Mouse (Mus musculus): Measurements from ENCODE around the gene Adamtsl5. TPM values are rescaled to one million over a fixed set of nuclear protein-coding genes. Genes with fewer than 3 reads are reported as not detected.

The Adamtsl5 gene
- polyA plus RNA-seq, 1 experiment from 2014 or later, result 12.7 TPM

- Histone ChIP-seq H3K9ac (no peak overlapping the region), H3K4me2 (no peak overlapping the region), H3K9me3 (replicated peaks) (no peaks in the 10 kb centered on the region), H3K27me3 (peaks cover 76% of the 10 kb centered on the region), H3K27ac (no peak overlapping the region), H3K4me1 (replicated peaks) (peaks cover 33% of the 10 kb centered on the region), H3K4me3 (peak overlapping the region; percentile 21), H3K36me3 (peaks cover 4% of the 10 kb centered on the region; the same call in 1 of the 2 replicates)
- 13% methylated on average over 15 of the region's 15 CpGs for WGBS
- no peak for ATAC-seq (replicated peaks; ENCODE audit: insufficient number of reproducible peaks, insufficient read depth, low FRiP score, low read depth)
Observed at GRCm38 (mm10) chr10:80299301-80299700, 48.9 kb downstream of the Adamtsl5 start.

DNA sequence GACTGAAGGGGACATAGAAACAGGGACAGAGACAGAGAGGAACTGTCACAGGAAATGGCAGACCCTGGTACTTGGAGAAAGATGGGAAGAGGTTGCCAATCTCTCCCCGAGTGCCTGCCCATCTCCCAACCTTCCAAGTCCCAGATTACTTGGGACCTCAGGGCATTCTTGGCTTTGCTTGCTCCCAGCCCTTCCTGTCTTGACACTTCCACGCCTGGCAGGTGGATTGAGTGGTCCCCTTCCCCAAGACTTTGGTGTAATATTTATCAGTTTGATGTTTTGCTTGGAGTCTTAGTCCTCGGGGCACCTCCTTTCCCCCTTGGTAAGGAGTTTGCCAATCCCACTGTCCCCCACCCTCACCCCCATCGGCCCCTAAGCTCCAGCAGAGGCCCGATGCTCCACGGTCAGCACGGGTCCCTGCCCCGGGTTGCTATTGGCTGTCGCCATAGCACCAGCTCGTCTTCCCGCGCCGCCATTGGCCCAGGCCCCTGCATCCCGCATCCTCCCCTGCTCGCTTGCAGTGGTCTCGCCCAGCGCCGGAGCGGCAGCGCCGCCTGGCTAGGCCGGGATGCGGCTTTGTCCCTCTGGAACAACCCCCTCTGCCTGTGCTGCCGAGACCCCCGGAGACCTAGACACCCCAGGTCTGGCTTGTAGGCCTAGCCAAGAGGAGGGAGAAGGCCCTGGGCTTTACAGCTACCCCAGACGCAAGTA lies 49.5 kb downstream of the Adamtsl5 start:
- ATAC-seq (replicated peaks; ENCODE audit: insufficient number of reproducible peaks, insufficient read depth, low FRiP score, low read depth), result no peak
- Histone ChIP-seq H3K36me3 (peaks cover 10% of the 10 kb centered on the region; the same call in 1 of the 2 replicates), H3K27ac (no peak overlapping the region), H3K9ac (no peak overlapping the region), H3K4me3 (peak overlapping the region; percentile 21), H3K27me3 (peaks cover 70% of the 10 kb centered on the region), H3K9me3 (replicated peaks) (no peaks in the 10 kb centered on the region), H3K4me1 (replicated peaks) (peaks cover 37% of the 10 kb centered on the region), H3K4me2 (no peak overlapping the region)
- WGBS, result 8% methylated on average over 26 of the region's 26 CpGs

GRCm38 (mm10) chr10:80297526-80298133 lies 50.6 kb downstream of the Adamtsl5 start:
- no peak for ATAC-seq (replicated peaks; ENCODE audit: insufficient number of reproducible peaks, insufficient read depth, low FRiP score, low read depth)
- Histone ChIP-seq H3K4me2 (no peak overlapping the region), H3K27me3 (peaks cover 62% of the 10 kb centered on the region), H3K9ac (no peak overlapping the region), H3K4me1 (replicated peaks) (peaks cover 43% of the 10 kb centered on the region), H3K9me3 (replicated peaks) (no peaks in the 10 kb centered on the region), H3K36me3 (peaks cover 15% of the 10 kb centered on the region; the same call in 1 of the 2 replicates), H3K4me3 (no peak overlapping the region), H3K27ac (no peak overlapping the region)
- 56% methylated on average over 8 of the region's 8 CpGs for WGBS

GRCm38 (mm10) chr10:80296824-80297223 lies 51.4 kb downstream of the Adamtsl5 start:
- H3K36me3 ChIP-seq, result peaks cover 15% of the 10 kb centered on the region; the same call in 1 of the 2 replicates
- no peak overlapping the region for H3K27ac ChIP-seq
- H3K4me3 ChIP-seq, result 0 out of 2 replicates have a peak overlapping the region, but pooled peaks have one; percentile 52
- H3K9ac ChIP-seq, result no peak overlapping the region
- ATAC-seq (replicated peaks; ENCODE audit: insufficient number of reproducible peaks, insufficient read depth, low FRiP score, low read depth), result no peak
- peaks cover 54% of the 10 kb centered on the region for H3K27me3 ChIP-seq
- H3K9me3 ChIP-seq (replicated peaks), result no peaks in the 10 kb centered on the region
- WGBS, result 76% methylated on average over 5 of the region's 5 CpGs
- 0 out of 2 replicates have a peak overlapping the region, but pooled peaks have one; percentile 84 for H3K4me2 ChIP-seq
- peaks cover 38% of the 10 kb centered on the region for H3K4me1 ChIP-seq (replicated peaks)

- peak; percentile 27; the same call in 1 of the 2 replicates for ATAC-seq (replicated peaks; ENCODE audit: insufficient number of reproducible peaks, insufficient read depth, low FRiP score, low read depth)
- H3K27me3 ChIP-seq, result peaks cover 44% of the 10 kb centered on the region
- peak within 1 kb of the TSS; percentile 52 for H3K4me3 ChIP-seq
- peaks cover 15% of the 10 kb centered on the region; the same call in 1 of the 2 replicates for H3K36me3 ChIP-seq
- 3% methylated on average over 26 of the region's 26 CpGs for WGBS
- H3K27ac ChIP-seq, result peak within 1 kb of the TSS; percentile 17; the same call in 1 of the 2 replicates
- peaks cover 40% of the 10 kb centered on the region for H3K4me1 ChIP-seq (replicated peaks)
- no peaks in the 10 kb centered on the region for H3K9me3 ChIP-seq (replicated peaks)
- H3K9ac ChIP-seq, result peak within 1 kb of the TSS; percentile 57
- peak within 1 kb of the TSS; percentile 84 for H3K4me2 ChIP-seq
Observed at GRCm38 (mm10) chr10:80295618-80296425, 52.4 kb downstream of the Adamtsl5 start, which contains the start of gene Apc2. Gene Apc2 (plus strand): TSS chr10:80295977.

DNA sequence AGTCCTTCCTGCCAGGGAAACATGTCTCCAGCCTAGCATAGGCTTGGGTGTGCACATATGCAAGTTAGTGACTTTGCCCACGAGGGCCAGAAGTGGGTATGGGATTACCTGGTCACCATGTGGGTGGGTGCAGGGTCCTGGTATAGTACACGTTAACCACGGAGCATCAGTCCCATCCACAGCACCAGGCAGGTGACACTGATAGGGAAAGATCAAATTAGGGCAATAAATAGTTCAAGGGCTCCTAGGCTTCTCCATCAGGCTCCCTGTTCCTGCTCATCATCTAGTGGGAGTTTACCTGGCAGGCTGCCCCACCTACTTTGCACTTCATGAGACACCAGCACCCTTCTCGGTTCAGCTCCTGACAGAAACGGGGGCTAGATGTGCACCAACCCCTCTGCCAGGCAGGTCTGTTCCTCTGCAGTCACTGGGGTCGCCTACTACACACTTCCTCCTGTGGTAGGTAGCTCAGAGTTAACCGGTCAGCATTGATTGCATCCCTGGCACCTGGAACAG lies 53.4 kb downstream of the Adamtsl5 start:
- Histone ChIP-seq H3K4me2 (no peak overlapping the region), H3K4me3 (no peak overlapping the region), H3K9ac (no peak overlapping the region), H3K27ac (no peak overlapping the region), H3K9me3 (replicated peaks) (no peaks in the 10 kb centered on the region), H3K27me3 (peaks cover 34% of the 10 kb centered on the region), H3K36me3 (peaks cover 15% of the 10 kb centered on the region; the same call in 1 of the 2 replicates), H3K4me1 (replicated peaks) (peaks cover 40% of the 10 kb centered on the region)
- WGBS, result 47% methylated on average over 7 of the region's 7 CpGs
- no peak for ATAC-seq (replicated peaks; ENCODE audit: insufficient number of reproducible peaks, insufficient read depth, low FRiP score, low read depth)

DNA sequence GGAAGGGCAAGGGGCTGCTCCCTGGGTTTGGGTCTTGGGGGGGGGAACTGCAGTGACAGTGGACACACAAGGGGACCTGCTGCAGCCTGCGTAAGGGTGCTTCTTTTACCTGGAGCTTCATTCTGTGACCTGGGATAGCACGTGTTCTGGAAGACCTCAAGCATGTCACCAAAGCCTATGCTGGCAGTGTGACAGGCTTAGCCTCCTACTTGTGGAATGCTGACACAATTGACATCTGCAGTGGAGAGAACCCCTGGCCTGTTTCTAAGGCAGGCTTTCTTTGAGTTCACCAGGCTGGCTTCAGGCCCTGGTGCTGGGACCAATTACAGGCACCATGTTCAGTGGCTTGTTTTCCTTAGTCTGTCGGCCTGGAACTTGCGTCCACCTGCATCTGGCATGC lies 53.9 kb downstream of the Adamtsl5 start:
- Histone ChIP-seq H3K9ac (no peak overlapping the region), H3K27me3 (peaks cover 29% of the 10 kb centered on the region), H3K4me3 (no peak overlapping the region), H3K4me2 (no peak overlapping the region), H3K9me3 (replicated peaks) (no peaks in the 10 kb centered on the region), H3K27ac (no peak overlapping the region), H3K36me3 (peaks cover 15% of the 10 kb centered on the region; the same call in 1 of the 2 replicates), H3K4me1 (replicated peaks) (peaks cover 40% of the 10 kb centered on the region)
- no peak for ATAC-seq (replicated peaks; ENCODE audit: insufficient number of reproducible peaks, insufficient read depth, low FRiP score, low read depth)
- 64% methylated on average over 4 of the region's 4 CpGs for WGBS

- peak overlapping the region; percentile 78 for H3K4me2 ChIP-seq
- H3K9ac ChIP-seq, result peak overlapping the region; percentile 95
- H3K27ac ChIP-seq, result peak overlapping the region; percentile 83
- no peak for ATAC-seq (replicated peaks; ENCODE audit: insufficient number of reproducible peaks, insufficient read depth, low FRiP score, low read depth)
- H3K36me3 ChIP-seq, result peaks cover 21% of the 10 kb centered on the region; the same call in 1 of the 2 replicates
- H3K4me3 ChIP-seq, result peak overlapping the region; percentile 83
- H3K27me3 ChIP-seq, result peaks cover 19% of the 10 kb centered on the region
- H3K9me3 ChIP-seq (replicated peaks), result no peaks in the 10 kb centered on the region
- 24% methylated on average over 14 of the region's 14 CpGs for WGBS
- peaks cover 40% of the 10 kb centered on the region for H3K4me1 ChIP-seq (replicated peaks)
Observed at GRCm38 (mm10) chr10:80293325-80293724, 54.9 kb downstream of the Adamtsl5 start.

DNA sequence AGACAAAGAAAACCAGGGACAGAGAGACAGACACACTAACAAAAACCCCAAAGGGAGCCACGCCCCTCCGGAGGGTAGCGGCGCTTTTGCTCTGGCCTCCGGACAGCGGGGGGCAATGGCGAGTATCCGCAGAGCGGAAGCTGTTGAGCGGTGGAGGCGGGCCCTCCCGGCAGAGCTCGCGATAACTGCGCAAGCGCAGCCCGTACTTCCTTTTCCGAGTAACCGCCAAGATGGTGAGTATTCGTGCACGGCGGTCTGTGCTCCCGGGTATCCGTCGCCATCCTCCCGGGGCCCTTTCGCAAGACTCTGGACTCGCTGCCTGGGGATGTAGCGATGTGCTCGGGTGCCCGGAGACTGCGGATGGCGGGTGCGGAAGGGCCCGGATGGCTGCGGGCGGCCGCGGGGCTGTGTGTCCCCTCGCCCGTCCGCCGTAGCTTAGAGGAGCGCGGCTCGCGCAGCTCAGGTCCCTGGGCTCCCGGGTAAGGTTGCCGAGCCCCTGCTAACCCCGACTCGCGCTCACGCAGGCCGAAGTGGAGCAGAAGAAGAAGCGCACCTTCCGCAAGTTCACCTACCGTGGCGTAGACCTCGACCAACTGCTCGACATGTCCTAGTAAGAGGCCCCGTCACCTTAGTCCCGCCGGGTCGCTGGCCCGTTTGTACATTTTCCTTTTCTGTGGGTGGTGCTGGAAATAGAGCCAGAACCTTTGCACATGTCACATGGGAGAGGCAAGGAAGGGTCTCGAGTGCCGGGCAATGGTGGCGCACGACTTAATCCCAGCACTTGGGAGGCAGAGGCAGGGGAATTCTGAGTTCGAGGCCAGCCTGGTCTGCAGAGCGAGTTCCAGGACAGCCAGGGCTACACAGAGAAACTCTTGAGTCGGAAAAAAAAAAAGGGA lies 55.7 kb downstream of the Adamtsl5 start, which contains the start of gene Rps15:
Gene Rps15, plus strand, starts transcription at position 203 of the 896 bp plus-strand sequence.
- H3K4me2 ChIP-seq, result peak within 1 kb of the TSS; percentile 78
- H3K27me3 ChIP-seq, result peaks cover 11% of the 10 kb centered on the region
- peaks cover 28% of the 10 kb centered on the region for H3K36me3 ChIP-seq
- peak within 1 kb of the TSS; percentile 83 for H3K27ac ChIP-seq
- under 1% methylated on average over 72 of the region's 72 CpGs for WGBS
- H3K4me1 ChIP-seq (replicated peaks), result peaks cover 39% of the 10 kb centered on the region
- H3K4me3 ChIP-seq, result peak within 1 kb of the TSS; percentile 83
- no peaks in the 10 kb centered on the region for H3K9me3 ChIP-seq (replicated peaks)
- peak; percentile 92 for ATAC-seq (replicated peaks; ENCODE audit: insufficient number of reproducible peaks, insufficient read depth, low FRiP score, low read depth)
- peak within 1 kb of the TSS; percentile 95 for H3K9ac ChIP-seq
